Mouse (Mus musculus) C2C12 (cell line): ENCODE data around the gene Arl4a. TPM values are rescaled to one million over a fixed set of nuclear protein-coding genes. Genes with fewer than 3 reads are reported as not detected.

Experiments used
- H3K27me3 ChIP-seq: one replicate; pipeline ENCODE4 v1.6.1; 2011; ENCODE audit not compliant: control insufficient read depth, insufficient read depth, insufficient read length
- H3K36me3 ChIP-seq: one replicate; pipeline ENCODE4 v1.6.1; 2011; ENCODE audit not compliant: control insufficient read depth, insufficient read depth
- H3K4me3 ChIP-seq: one replicate; pipeline ENCODE4 v1.5.1; 2011; ENCODE audit warnings: mild to moderate bottlenecking, control low read depth; ENCODE audit not compliant: poor library complexity, insufficient read depth, severe bottlenecking
- H3K79me2 ChIP-seq: one replicate; pipeline ENCODE4 v1.6.1; 2011; ENCODE audit not compliant: control insufficient read depth, insufficient read depth
- H3K79me3 ChIP-seq: one replicate; pipeline ENCODE4 v1.6.1; 2011; ENCODE audit warnings: low read depth, control low read depth
- H3ac ChIP-seq: one replicate; pipeline ENCODE3; 2011; ENCODE audit warnings: low read depth; ENCODE audit not compliant: control insufficient read depth, insufficient read length
- CEBPB ChIP-seq: IDR thresholded peaks from one replicate; pipeline ENCODE4 v1.6.1; 2011; ENCODE audit warnings: low read depth, mild to moderate bottlenecking, control low read depth, moderate library complexity
- CTCF ChIP-seq: IDR thresholded peaks from one replicate; pipeline ENCODE4 v1.5.1; 2011; ENCODE audit not compliant: control insufficient read depth, insufficient read depth, insufficient read length
- FOSL1 ChIP-seq: IDR thresholded peaks from one replicate; pipeline ENCODE4 v1.8.0; 2011; ENCODE audit warnings: mild to moderate bottlenecking, low read length; ENCODE audit not compliant: poor library complexity, insufficient read depth, severe bottlenecking
- MAX ChIP-seq: IDR thresholded peaks from one replicate; pipeline ENCODE4 v1.6.1; 2011; ENCODE audit warnings: mild to moderate bottlenecking, control low read depth
- MYOD1 ChIP-seq: IDR thresholded peaks from one replicate; pipeline ENCODE4 v1.6.1; 2011; ENCODE audit warnings: low read depth; ENCODE audit not compliant: control insufficient read depth, insufficient read length
- MYOG ChIP-seq: IDR thresholded peaks from one replicate; pipeline ENCODE4 v1.6.1; 2011; ENCODE audit not compliant: control insufficient read depth, insufficient read length; ENCODE audit errors: extremely low read depth
- USF1 ChIP-seq: IDR thresholded peaks from one replicate; pipeline ENCODE4 v1.6.1; 2011; ENCODE audit warnings: low read depth, mild to moderate bottlenecking, control low read depth, moderate library complexity
- polyA plus RNA-seq: library from polyadenylated mRNA; unstranded; fragments of >200 nt; fragmentation: generic; extraction: Trizol; gene quantifications from one replicate; pipeline ENCODE4 v1.2.1, GENCODE M21; 2012; ENCODE audit warnings: missing spikeins

Arl4a gene
- polyA plus RNA-seq, 1 experiment, result 11.7 TPM

DNA sequence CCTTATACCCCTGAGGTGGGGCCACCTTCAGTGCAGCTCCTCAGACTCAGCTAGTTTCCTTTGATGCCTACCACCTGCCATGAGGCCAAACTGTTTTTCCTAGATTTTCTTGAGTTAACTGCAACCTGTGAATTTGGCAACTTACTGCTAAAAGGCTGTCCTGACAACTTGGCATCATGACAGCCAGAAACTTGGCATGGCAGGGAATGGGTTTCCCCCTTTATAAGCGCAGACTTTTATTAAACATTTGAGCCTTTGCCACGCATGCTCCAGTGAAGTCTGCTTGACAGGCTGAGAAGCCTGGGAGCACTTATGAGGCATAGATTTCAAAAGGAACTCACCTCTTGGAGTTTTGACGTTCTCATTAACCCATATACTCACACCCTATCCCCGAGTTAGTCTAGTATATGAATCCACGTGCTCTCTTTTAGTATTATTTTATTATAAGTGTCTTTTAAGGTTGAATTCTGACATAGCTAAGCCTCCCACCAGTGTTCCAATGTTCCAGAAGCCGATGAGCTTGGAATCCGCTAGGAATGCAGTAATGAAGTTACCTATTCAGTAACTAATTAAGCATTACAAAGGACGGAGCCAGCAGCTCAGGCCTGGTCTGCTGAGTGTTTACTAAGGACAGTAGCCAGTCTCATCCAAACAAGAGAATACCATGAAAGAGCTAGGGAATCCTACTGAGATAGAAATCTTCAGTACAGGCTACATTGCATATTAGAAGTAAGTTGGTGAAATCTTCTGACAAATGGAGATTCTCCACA lies 6.2 kb upstream of the Arl4a start:
- no peak overlapping the region for H3ac ChIP-seq
- H3K79me3 ChIP-seq, result no peaks in the 10 kb centered on the region
- no peaks in the 10 kb centered on the region for H3K36me3 ChIP-seq
- H3K27me3 ChIP-seq, result no peaks in the 10 kb centered on the region
- no peak overlapping the region for H3K4me3 ChIP-seq
- no peak for TF ChIP-seq CEBPB
- no peak for TF ChIP-seq USF1
- TF ChIP-seq MAX, result no peak
- TF ChIP-seq CTCF, result no peak
- no peak for TF ChIP-seq MYOD1
- TF ChIP-seq FOSL1, result no peak
- H3K79me2 ChIP-seq, result no peaks in the 10 kb centered on the region

DNA sequence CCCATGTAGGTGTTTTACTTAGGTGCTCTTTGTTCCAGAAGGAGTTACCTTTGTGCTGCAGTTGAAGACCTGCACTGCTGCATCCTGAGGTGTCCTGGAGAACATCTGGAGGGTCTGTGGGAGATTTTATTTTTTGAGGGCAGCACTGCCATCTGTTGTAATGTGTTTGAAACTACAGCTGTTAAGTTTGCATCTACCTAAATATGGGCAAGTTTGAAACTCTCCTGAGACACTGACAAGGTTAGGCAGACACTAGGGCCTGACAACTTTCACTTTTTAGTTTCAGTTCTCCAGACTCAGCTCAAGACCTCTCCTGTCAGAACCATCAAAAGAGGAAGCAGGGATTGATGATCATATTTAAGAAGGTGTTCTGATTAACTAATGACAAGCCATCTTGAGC lies 2.2 kb upstream of the Arl4a start:
- Histone ChIP-seq H3K36me3 (no peaks in the 10 kb centered on the region), H3K79me3 (no peaks in the 10 kb centered on the region), H3K27me3 (no peaks in the 10 kb centered on the region), H3K79me2 (no peaks in the 10 kb centered on the region), H3K4me3 (no peak overlapping the region), H3ac (no peak overlapping the region)
- TF ChIP-seq MAX (no peak), USF1 (no peak), MYOD1 (no peak), CTCF (no peak), MYOG (no peak), FOSL1 (no peak), CEBPB (no peak)

DNA sequence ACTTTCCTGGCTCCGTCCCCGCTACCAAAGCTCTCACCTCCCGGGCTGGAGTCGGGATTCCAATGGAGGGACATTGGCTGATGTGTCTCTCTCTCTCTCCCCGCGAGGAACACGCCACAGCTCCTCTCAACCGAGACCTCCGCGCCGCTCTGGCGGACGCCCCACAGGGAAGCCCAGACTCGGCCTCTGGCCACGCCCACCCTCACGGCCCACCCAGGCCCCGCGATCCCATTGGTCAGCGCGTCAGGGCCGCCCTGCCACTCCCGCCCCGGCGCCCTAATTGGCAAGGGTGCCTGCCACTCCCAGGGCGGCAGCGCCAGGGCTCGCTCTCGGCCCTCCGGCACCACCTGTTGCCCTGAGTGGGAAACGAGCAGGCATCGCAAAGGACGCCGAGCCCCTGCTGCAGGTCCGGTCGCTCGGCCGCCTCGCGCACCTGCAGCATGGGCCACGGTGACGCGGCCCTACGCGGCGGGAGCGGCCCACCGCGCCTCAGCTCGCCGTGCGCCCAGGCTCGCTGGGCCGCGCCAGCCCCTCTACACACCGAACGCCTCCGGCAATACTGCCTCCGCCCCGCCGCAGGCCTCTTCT lies 505 bp downstream of the Arl4a start:
- H3ac ChIP-seq, result peak overlapping the region; percentile 82
- TF ChIP-seq MAX (peak; percentile 26), CTCF (peak; percentile 94), CEBPB (no peak), USF1 (no peak), MYOD1 (peak; percentile 64)
- H3K4me3 ChIP-seq, result peak overlapping the region; percentile 42
- H3K79me3 ChIP-seq, result no peaks in the 10 kb centered on the region
- no peaks in the 10 kb centered on the region for H3K36me3 ChIP-seq
- no peaks in the 10 kb centered on the region for H3K27me3 ChIP-seq
- H3K79me2 ChIP-seq, result no peaks in the 10 kb centered on the region

DNA sequence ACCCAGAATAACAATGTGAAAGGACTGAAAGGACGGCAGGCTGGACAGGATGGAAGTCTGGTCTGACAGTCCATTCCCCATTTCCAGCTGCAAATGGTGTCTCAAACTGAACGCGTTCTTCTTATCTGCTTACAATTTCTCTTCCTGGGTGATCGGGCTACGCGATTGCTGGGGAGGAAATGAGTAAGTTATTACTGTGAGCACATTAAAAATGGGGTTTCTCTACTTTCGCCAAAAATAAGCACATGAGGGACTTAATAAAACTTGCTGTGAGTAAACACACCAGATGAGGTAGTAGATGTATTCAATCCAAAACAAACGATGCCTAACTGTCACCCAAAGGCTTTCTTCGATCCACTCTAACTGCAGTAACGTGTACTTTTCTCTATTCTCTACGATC lies 1.2 kb downstream of the Arl4a start:
- H3K79me3 ChIP-seq, result no peaks in the 10 kb centered on the region
- no peaks in the 10 kb centered on the region for H3K36me3 ChIP-seq
- no peaks in the 10 kb centered on the region for H3K27me3 ChIP-seq
- H3ac ChIP-seq, result peak overlapping the region; percentile 58
- no peak for TF ChIP-seq MYOG
- H3K4me3 ChIP-seq, result peak overlapping the region; percentile 42
- H3K79me2 ChIP-seq, result no peaks in the 10 kb centered on the region

DNA sequence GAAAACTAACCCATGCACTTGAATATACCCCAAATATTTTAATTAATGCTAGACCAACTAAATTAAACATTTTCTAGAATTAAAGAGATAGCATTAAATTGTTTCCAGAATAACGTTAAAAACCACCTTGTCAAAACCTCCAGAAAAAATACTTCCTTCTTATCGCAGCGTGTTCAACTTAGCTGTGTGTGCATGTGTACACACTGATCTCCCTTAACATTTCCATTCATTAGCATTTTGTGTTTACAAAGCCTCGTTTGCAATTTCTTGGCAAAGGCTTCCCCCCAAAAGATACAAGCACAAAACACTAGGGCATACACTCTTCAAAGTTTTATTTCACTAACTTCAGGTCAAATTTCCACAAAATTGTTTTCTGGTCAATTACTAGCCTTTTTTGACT lies 2.3 kb downstream of the Arl4a start:
- no peak overlapping the region for H3ac ChIP-seq
- H3K27me3 ChIP-seq, result no peaks in the 10 kb centered on the region
- TF ChIP-seq MYOG (no peak), FOSL1 (no peak), MAX (no peak), MYOD1 (no peak), CTCF (no peak), CEBPB (no peak), USF1 (no peak)
- no peaks in the 10 kb centered on the region for H3K79me2 ChIP-seq
- no peaks in the 10 kb centered on the region for H3K79me3 ChIP-seq
- no peaks in the 10 kb centered on the region for H3K36me3 ChIP-seq
- H3K4me3 ChIP-seq, result no peak overlapping the region

DNA sequence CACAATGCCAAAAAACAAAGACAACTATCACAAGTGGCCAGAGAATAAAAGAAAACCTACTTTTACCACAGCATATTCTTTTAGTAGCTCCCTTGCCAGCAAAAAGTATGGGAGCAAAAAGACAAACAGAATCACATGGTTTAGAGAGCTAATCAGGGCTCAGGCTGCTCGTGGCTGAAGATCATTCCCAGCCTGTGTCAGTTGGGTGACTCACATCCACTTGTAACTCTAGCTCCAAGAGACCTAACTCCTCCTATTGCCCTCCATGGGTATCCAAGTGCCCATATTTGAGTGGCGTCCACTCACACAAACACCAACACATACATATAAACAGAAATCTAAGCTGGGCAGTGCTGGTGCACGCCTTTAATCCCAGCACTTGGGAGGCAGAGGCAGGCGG lies 8.6 kb downstream of the Arl4a start:
- Histone ChIP-seq H3K79me3 (no peaks in the 10 kb centered on the region), H3K79me2 (no peaks in the 10 kb centered on the region), H3ac (no peak overlapping the region), H3K36me3 (no peaks in the 10 kb centered on the region), H3K27me3 (no peaks in the 10 kb centered on the region), H3K4me3 (no peak overlapping the region)
- no peak for TF ChIP-seq MYOG
- peak; percentile 42 for TF ChIP-seq USF1
- peak; percentile 19 for TF ChIP-seq MAX
